Mouse (Mus musculus): ENCODE data around the gene Npat. TPM values are rescaled to one million over a fixed set of nuclear protein-coding genes. Genes with fewer than 3 reads are reported as not detected.

The Npat gene
- polyA plus RNA-seq, 1 experiment = 5.0 TPM

GRCm38 (mm10) chr9:53603849-53604248, 67.0 kb downstream of the Npat start:
- Histone ChIP-seq H3K4me1 (ENCODE audit: control insufficient read depth, insufficient read depth, low read length) (no peaks in the 10 kb centered on the region), H3K4me3 (replicated peaks; ENCODE audit: control insufficient read depth, low read depth, low read length) (no peak overlapping the region), H3K27ac (ENCODE audit: control insufficient read depth, insufficient read depth, low read depth, low read length, poor library complexity) (no peak overlapping the region)
- no peak for TF ChIP-seq POLR2A (IDR thresholded peaks at IDR 0.05; ENCODE audit: borderline replicate concordance, control insufficient read depth, low read depth, low read length)
- TF ChIP-seq CTCF (IDR thresholded peaks at IDR 0.05; ENCODE audit: control insufficient read depth, insufficient read depth, low read length) = no peak
- WGBS = 78% methylated on average over 3 of the region's 3 CpGs

DNA sequence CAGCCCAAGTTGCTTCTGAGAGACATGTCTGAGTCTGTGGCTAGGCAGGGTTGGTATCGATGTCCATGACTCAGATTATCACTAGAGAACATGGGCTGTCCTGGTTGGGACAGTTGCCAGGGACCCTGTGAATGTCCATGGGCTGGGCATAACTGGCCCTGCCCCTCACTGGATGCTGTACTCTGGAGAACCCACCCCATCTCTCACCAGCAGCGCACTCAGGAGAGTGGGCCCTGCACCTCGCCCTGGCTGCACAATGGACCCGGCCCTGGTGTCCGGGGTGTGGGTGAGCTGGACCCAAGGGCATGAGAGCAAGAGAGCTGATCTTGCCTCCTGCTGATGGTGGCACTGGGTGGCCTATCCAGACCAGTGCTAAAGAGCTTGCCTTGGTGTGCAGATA, 68.1 kb downstream of the Npat start:
- TF ChIP-seq CTCF (IDR thresholded peaks at IDR 0.05; ENCODE audit: control insufficient read depth, insufficient read depth, low read length) (no peak), POLR2A (IDR thresholded peaks at IDR 0.05; ENCODE audit: borderline replicate concordance, control insufficient read depth, low read depth, low read length) (no peak)
- no peaks in the 10 kb centered on the region for H3K4me1 ChIP-seq (ENCODE audit: control insufficient read depth, insufficient read depth, low read length)
- 92% methylated on average over 5 of the region's 5 CpGs for WGBS

DNA sequence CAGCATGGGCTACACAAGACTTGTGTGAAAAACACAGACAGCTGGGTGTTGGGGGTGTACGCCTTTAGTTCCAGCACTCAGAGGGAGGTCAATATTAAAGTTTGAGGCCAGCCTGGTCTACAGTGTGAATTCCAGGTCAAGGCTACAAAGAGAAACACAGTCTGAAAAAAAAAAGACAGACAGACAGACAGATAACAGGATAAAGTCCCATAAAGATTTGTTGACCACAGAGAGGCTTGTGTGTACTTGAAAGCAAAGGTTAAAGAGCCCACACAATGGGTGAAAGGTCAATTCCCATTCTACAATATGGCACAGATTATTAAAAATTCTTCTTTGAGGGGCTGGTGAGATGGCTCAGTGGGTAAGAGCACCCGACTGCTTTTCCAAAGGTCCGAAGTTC, 70.3 kb downstream of the Npat start:
- no peaks in the 10 kb centered on the region; the same call in 1 of the 2 replicates for H3K4me1 ChIP-seq (ENCODE audit: control insufficient read depth, insufficient read depth, low read length)
- H3K27ac ChIP-seq (ENCODE audit: control insufficient read depth, insufficient read depth, low read depth, low read length, poor library complexity) = no peak overlapping the region
- TF ChIP-seq CTCF (IDR thresholded peaks at IDR 0.05; ENCODE audit: control insufficient read depth, insufficient read depth, low read length) (no peak), POLR2A (IDR thresholded peaks at IDR 0.05; ENCODE audit: borderline replicate concordance, control insufficient read depth, low read depth, low read length) (no peak)
- WGBS = 87% methylated on average over 3 of the region's 3 CpGs
- H3K4me3 ChIP-seq (replicated peaks; ENCODE audit: control insufficient read depth, low read depth, low read length) = no peak overlapping the region

More for the DNA sequence above, 68.1 kb downstream of the Npat start:
- Histone ChIP-seq H3K27ac (ENCODE audit: control insufficient read depth, insufficient read depth, low read depth, low read length, poor library complexity) (no peak overlapping the region), H3K4me3 (replicated peaks; ENCODE audit: control insufficient read depth, low read depth, low read length) (no peak overlapping the region)

DNA sequence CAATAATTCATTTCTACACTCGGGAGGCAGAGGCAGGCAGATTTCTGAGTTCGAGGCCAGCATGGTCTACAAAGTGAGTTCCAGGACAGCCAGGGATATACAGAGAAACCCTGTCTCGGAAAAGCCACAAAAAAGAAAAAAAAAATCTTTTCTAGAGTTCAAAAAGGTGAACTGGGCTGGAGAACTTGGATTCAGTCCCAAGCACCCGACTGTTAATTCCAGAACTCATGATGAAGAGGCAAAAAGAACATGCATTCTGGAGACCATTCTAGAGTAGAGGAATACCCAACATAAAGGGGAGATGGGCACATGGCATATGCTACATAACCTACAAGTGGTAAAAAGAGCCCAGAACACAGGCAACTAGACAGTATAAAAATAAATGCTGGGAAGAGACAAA, 71.0 kb downstream of the Npat start:
- Histone ChIP-seq H3K4me3 (replicated peaks; ENCODE audit: control insufficient read depth, low read depth, low read length) (no peak overlapping the region), H3K4me1 (ENCODE audit: control insufficient read depth, insufficient read depth, low read length) (no peaks in the 10 kb centered on the region; the same call in 1 of the 2 replicates), H3K27ac (ENCODE audit: control insufficient read depth, insufficient read depth, low read depth, low read length, poor library complexity) (no peak overlapping the region)
- WGBS = 84% methylated on average over 4 of the region's 4 CpGs
- TF ChIP-seq CTCF (IDR thresholded peaks at IDR 0.05; ENCODE audit: control insufficient read depth, insufficient read depth, low read length) = no peak
- TF ChIP-seq POLR2A (IDR thresholded peaks at IDR 0.05; ENCODE audit: borderline replicate concordance, control insufficient read depth, low read depth, low read length) = no peak

DNA sequence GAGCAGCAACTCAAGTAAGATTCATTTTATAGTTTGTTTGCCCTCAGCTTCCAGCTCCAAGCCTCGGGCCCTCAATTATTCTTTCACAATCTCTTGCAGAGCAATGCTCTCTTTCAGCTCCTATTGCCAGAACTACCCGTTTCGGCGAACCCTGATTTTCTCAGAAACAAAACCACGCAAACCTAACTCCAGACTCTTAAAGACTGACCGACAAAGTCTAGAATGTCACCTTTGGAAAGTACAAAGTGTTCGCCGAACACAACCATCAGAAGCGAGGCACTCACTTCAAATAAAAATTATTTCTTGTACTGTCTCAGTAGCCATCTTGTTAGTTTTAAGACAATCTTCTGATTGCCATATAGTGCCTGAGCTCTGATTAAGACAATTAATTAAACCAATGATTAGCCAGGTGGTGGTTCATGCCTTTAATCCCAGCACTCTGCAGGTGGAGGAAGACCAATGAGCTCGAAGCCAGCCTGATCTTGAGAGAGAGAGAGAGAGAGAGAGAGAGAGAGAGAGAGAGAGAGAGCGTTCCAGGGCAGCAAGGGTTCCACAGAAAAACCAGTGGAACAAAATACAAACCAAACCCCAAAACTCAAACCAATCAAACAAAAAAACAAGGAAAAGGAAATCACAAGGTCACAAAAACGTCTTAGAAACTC, 72.6 kb downstream of the Npat start:
- TF ChIP-seq POLR2A (IDR thresholded peaks at IDR 0.05; ENCODE audit: borderline replicate concordance, control insufficient read depth, low read depth, low read length) = no peak
- WGBS = 41% methylated on average over 12 of the region's 12 CpGs
- Histone ChIP-seq H3K4me1 (ENCODE audit: control insufficient read depth, insufficient read depth, low read length) (no peaks in the 10 kb centered on the region; the same call in 1 of the 2 replicates), H3K27ac (ENCODE audit: control insufficient read depth, insufficient read depth, low read depth, low read length, poor library complexity) (peak overlapping the region; percentile 87), H3K4me3 (replicated peaks; ENCODE audit: control insufficient read depth, low read depth, low read length) (peak overlapping the region; percentile 91)

- Histone ChIP-seq H3K4me3 (replicated peaks; ENCODE audit: control insufficient read depth, low read depth, low read length) (peak within 1 kb of the TSS; percentile 91), H3K4me1 (ENCODE audit: control insufficient read depth, insufficient read depth, low read length) (no peaks in the 10 kb centered on the region; the same call in 1 of the 2 replicates), H3K27ac (ENCODE audit: control insufficient read depth, insufficient read depth, low read depth, low read length, poor library complexity) (peak within 1 kb of the TSS; percentile 87)
- TF ChIP-seq POLR2A (IDR thresholded peaks at IDR 0.05; ENCODE audit: borderline replicate concordance, control insufficient read depth, low read depth, low read length) (peak; percentile 80; the same call in 1 of the 2 replicates), CTCF (IDR thresholded peaks at IDR 0.05; ENCODE audit: control insufficient read depth, insufficient read depth, low read length) (no peak)
- 1% methylated on average over 52 of the region's 52 CpGs for WGBS
These were observed 73.3 kb downstream of the Npat start, which contains the start of gene Acat1 for GRCm38 (mm10) chr9:53609968-53610781. Gene Acat1 (minus strand): TSS chr9:53610382.

- 84% methylated on average over 4 of the region's 4 CpGs for WGBS
- H3K27ac ChIP-seq (ENCODE audit: control insufficient read depth, insufficient read depth, low read depth, low read length, poor library complexity) = no peak overlapping the region
These were observed 77.4 kb downstream of the Npat start for GRCm38 (mm10) chr9:53614286-53614685.

DNA sequence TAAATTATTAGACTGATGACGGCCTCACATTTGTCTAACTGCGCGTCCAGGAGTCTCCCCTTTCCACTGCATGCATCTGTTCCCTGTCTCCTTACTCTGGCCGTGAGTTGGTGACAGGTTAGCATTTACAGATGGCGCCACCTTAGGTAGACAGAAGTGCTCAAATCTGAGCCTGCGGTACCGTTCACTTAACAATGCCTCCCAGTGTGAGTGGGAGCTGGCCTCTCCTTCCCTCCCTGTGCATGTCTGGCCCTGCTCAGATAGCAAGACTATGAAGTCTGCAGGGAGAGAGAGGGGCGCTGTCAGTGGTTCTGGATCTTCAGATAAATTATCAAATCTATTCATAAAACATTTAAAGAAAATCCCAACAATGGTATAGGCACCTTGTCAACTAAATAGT, 78.4 kb downstream of the Npat start:
- Histone ChIP-seq H3K4me3 (replicated peaks; ENCODE audit: control insufficient read depth, low read depth, low read length) (no peak overlapping the region), H3K4me1 (ENCODE audit: control insufficient read depth, insufficient read depth, low read length) (no peaks in the 10 kb centered on the region; the same call in 1 of the 2 replicates), H3K27ac (ENCODE audit: control insufficient read depth, insufficient read depth, low read depth, low read length, poor library complexity) (no peak overlapping the region)
- WGBS = 84% methylated on average over 8 of the region's 8 CpGs
- no peak for TF ChIP-seq POLR2A (IDR thresholded peaks at IDR 0.05; ENCODE audit: borderline replicate concordance, control insufficient read depth, low read depth, low read length)
- no peak for TF ChIP-seq CTCF (IDR thresholded peaks at IDR 0.05; ENCODE audit: control insufficient read depth, insufficient read depth, low read length)

More at GRCm38 (mm10) chr9:53614286-53614685, 77.4 kb downstream of the Npat start:
- TF ChIP-seq POLR2A (IDR thresholded peaks at IDR 0.05; ENCODE audit: borderline replicate concordance, control insufficient read depth, low read depth, low read length) (no peak), CTCF (IDR thresholded peaks at IDR 0.05; ENCODE audit: control insufficient read depth, insufficient read depth, low read length) (no peak)
- no peaks in the 10 kb centered on the region; the same call in 1 of the 2 replicates for H3K4me1 ChIP-seq (ENCODE audit: control insufficient read depth, insufficient read depth, low read length)
- no peak overlapping the region for H3K4me3 ChIP-seq (replicated peaks; ENCODE audit: control insufficient read depth, low read depth, low read length)

Other genes starting within 250 kb of the Npat start
- gene Exph5, start 235.4 kb upstream of the Npat start, polyA plus RNA-seq (2011; ENCODE audit: insufficient read depth, insufficient read length, low replicate concordance, missing spikeins) = 0.57 and 0.80 TPM in 2 replicates
- 0.79 and 2.3 TPM in 2 replicates for gene Kdelc2, start 153.0 kb upstream of the Npat start, polyA plus RNA-seq (2011; ENCODE audit: insufficient read depth, insufficient read length, low replicate concordance, missing spikeins)
- 1.5 TPM in 1 of 2 replicates, not detected in the other for gene 4930550C14Rik, start 134.7 kb upstream of the Npat start, polyA plus RNA-seq (2011; ENCODE audit: insufficient read depth, insufficient read length, low replicate concordance, missing spikeins)
- gene Atm, start 307 bp upstream of the Npat start, polyA plus RNA-seq (2011; ENCODE audit: insufficient read depth, insufficient read length, low replicate concordance, missing spikeins) = 3.6 and 5.2 TPM in 2 replicates
- gene Acat1, start 73.3 kb downstream of the Npat start, polyA plus RNA-seq (2011; ENCODE audit: insufficient read depth, insufficient read length, low replicate concordance, missing spikeins) = 22.7 and 23.0 TPM in 2 replicates
- gene Cul5, start 133.0 kb downstream of the Npat start, polyA plus RNA-seq (2011; ENCODE audit: insufficient read depth, insufficient read length, low replicate concordance, missing spikeins) = 8.6 and 13.0 TPM in 2 replicates
- 0.54 TPM in 1 of 2 replicates, not detected in the other for gene Rab39, start 169.2 kb downstream of the Npat start, polyA plus RNA-seq (2011; ENCODE audit: insufficient read depth, insufficient read length, low replicate concordance, missing spikeins)
- gene Slc35f2, start 234.5 kb downstream of the Npat start, polyA plus RNA-seq (2011; ENCODE audit: insufficient read depth, insufficient read length, low replicate concordance, missing spikeins) = 0.77 and 2.9 TPM in 2 replicates